Mouse (Mus musculus): ENCODE data around the gene Aatk.
A peak's percentile ranks its signal among the peaks of the same experiment; 100 is the strongest.

Aatk gene

GRCm38 (mm10) chr11:120052274-120052673 is 5.3 kb upstream of the Aatk start:
- no peak for DNase-seq (ENCODE audit: low spot score)

GRCm38 (mm10) chr11:120051124-120051811 is 4.3 kb upstream of the Aatk start:
- no peak for DNase-seq (ENCODE audit: low spot score)

GRCm38 (mm10) chr11:120049067-120049466 is 2.1 kb upstream of the Aatk start:
- no peak for DNase-seq (ENCODE audit: low spot score)

GRCm38 (mm10) chr11:120048252-120048556 is 1.2 kb upstream of the Aatk start:
- DNase-seq (ENCODE audit: low spot score), result peak; percentile 74

- DNase-seq (ENCODE audit: low spot score), result peak; percentile 52
Observed at GRCm38 (mm10) chr11:120047531-120048251, 724 bp upstream of the Aatk start.

- no peak for DNase-seq (ENCODE audit: low spot score)
Observed at GRCm38 (mm10) chr11:120045839-120046552, 971 bp downstream of the Aatk start.

- no peak for DNase-seq (ENCODE audit: low spot score)
Observed at GRCm38 (mm10) chr11:120045341-120045740, 1.6 kb downstream of the Aatk start.

- no peak for DNase-seq (ENCODE audit: low spot score)
Observed at GRCm38 (mm10) chr11:120042141-120042838, 4.7 kb downstream of the Aatk start.

GRCm38 (mm10) chr11:120041191-120042123 is 5.5 kb downstream of the Aatk start:
- DNase-seq (ENCODE audit: low spot score), result peak; percentile 34

- no peak for DNase-seq (ENCODE audit: low spot score)
Observed at GRCm38 (mm10) chr11:120040440-120040839, 6.5 kb downstream of the Aatk start.

- no peak for DNase-seq (ENCODE audit: low spot score)
Observed at GRCm38 (mm10) chr11:120039581-120039980, 7.4 kb downstream of the Aatk start.

- DNase-seq (ENCODE audit: low spot score), result no peak
Observed at GRCm38 (mm10) chr11:120034762-120035161, 12.2 kb downstream of the Aatk start.

- no peak for DNase-seq (ENCODE audit: low spot score)
Observed at GRCm38 (mm10) chr11:120034306-120034705, 12.7 kb downstream of the Aatk start.

- DNase-seq (ENCODE audit: low spot score), result peak; percentile 39
Observed at GRCm38 (mm10) chr11:120033473-120033872, 13.5 kb downstream of the Aatk start.

- DNase-seq (ENCODE audit: low spot score), result no peak
Observed at GRCm38 (mm10) chr11:120032052-120032451, 14.9 kb downstream of the Aatk start.

- peak; percentile 80 for DNase-seq (ENCODE audit: low spot score)
Observed at GRCm38 (mm10) chr11:120030145-120030901, 16.6 kb downstream of the Aatk start.

- DNase-seq (ENCODE audit: low spot score), result peak; percentile 57
Observed at GRCm38 (mm10) chr11:120029431-120030144, 17.4 kb downstream of the Aatk start.

- DNase-seq (ENCODE audit: low spot score), result peak; percentile 20
Observed at GRCm38 (mm10) chr11:120028319-120029092, 18.5 kb downstream of the Aatk start.

- DNase-seq (ENCODE audit: low spot score), result no peak
Observed at GRCm38 (mm10) chr11:120026941-120027340, 20.0 kb downstream of the Aatk start.

All from embryo, embryonic 10 days (tissue).